Mouse (Mus musculus) embryonic facial prominence, embryonic 14.5 days (tissue): Measurements from ENCODE around the gene Fam19a5. TPM values are rescaled to one million over a fixed set of nuclear protein-coding genes. Genes with fewer than 3 reads are reported as not detected.

ENCODE experiments used
- ATAC-seq: fragments of 200-750 bp; cut with Nextera tagmentation; 2 replicates; pipeline ENCODE4 v1.8.0; 2017; ENCODE audit warnings: low read depth, moderate number of reproducible peaks, moderate TSS enrichment
- DNase-seq: peaks from one replicate; pipeline ENCODE4 v3.0.0-alpha.2; 2015; ENCODE audit warnings: low spot score
- H3K27ac ChIP-seq: fragments of 300-500 bp; sonication (generic); replicated peaks from 2 replicates; pipeline ENCODE4 v1.5.1; 2014; ENCODE audit warnings: low read depth, mild to moderate bottlenecking, low read length, moderate library complexity
- H3K27me3 ChIP-seq: fragments of 300-500 bp; sonication (generic); replicated peaks from 2 replicates; pipeline ENCODE4 v1.6.1; 2014; ENCODE audit warnings: low read length; ENCODE audit not compliant: control insufficient read depth, insufficient read depth
- H3K36me3 ChIP-seq: fragments of 300-500 bp; sonication (generic); 2 replicates; pipeline ENCODE4 v1.6.1; 2014; ENCODE audit warnings: low read length, mixed read lengths; ENCODE audit not compliant: control insufficient read depth, insufficient read depth
- H3K4me1 ChIP-seq: fragments of 300-500 bp; sonication (generic); 2 replicates; pipeline ENCODE4 v1.6.1; 2014; ENCODE audit warnings: antibody characterized with exemption, low read length; ENCODE audit not compliant: control insufficient read depth, insufficient read depth
- H3K4me2 ChIP-seq: fragments of 300-500 bp; sonication (generic); 2 replicates; pipeline ENCODE4 v1.6.1; 2014; ENCODE audit warnings: low read depth, mild to moderate bottlenecking, low read length, moderate library complexity, mixed read lengths
- H3K4me3 ChIP-seq: fragments of 300-500 bp; sonication (generic); 2 replicates; pipeline ENCODE4 v1.5.1; 2014; ENCODE audit warnings: low read depth, mild to moderate bottlenecking, low read length
- H3K9ac ChIP-seq: fragments of 300-500 bp; sonication (generic); 2 replicates; pipeline ENCODE4 v1.6.1; 2014; ENCODE audit warnings: low read depth, mild to moderate bottlenecking, low read length, moderate library complexity, mixed read lengths
- H3K9me3 ChIP-seq: fragments of 300-500 bp; sonication (generic); 2 replicates; pipeline ENCODE4 v1.6.1; 2016; ENCODE audit warnings: low read length; ENCODE audit not compliant: control insufficient read depth
- WGBS: fragments of 180-500 bp; shearing (Covaris S2); extraction: QIAGEN DNeasy Blood & Tissue Kit; methylation state at CpG from one replicate; pipeline ENCODE4 v1.1.7; 2014; 5-methylcytosine and 5-hydroxymethylcytosine counted together
- polyA plus RNA-seq: library from polyadenylated mRNA; unstranded; fragments of >200 nt; fragmentation: Nextera tagmentation; extraction: Ambion mirVana; gene quantifications from 2 replicates; pipeline ENCODE4 v1.2.1, GENCODE M21; 2014

Fam19a5 gene
- polyA plus RNA-seq, 1 experiment from 2014 or later: 4.7 TPM

DNA sequence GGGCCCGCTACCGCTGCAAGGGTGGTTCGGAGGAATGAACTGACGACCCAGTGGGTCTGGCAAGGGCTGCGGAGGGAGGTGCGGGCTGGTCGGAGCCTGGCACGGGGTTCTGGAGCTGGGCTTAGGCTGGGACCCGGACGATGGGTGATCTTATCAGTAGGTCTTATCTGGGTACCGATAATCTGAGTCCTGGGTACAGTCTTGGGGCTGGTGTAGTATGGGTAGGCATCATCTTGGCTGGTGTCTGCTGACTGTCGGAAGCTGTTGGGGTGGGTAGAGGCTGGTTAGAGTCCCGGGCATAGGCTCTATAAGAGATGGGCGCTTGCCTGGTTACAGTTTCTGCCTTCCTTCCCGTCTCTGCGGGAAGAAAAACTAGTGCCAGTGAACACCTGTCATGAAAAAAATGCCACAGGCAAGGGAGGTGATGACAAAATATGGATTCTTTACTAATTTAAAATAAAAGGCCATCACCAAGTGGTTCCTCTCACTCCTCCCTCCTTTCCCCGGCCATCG lies 1.1 kb downstream of the Fam19a5 start:
- Histone ChIP-seq H3K4me1 (no peaks in the 10 kb centered on the region), H3K27ac (no peak overlapping the region), H3K9me3 (no peaks in the 10 kb centered on the region), H3K27me3 (peaks cover 64% of the 10 kb centered on the region), H3K9ac (peak overlapping the region; percentile 65), H3K36me3 (no peaks in the 10 kb centered on the region), H3K4me2 (peak overlapping the region; percentile 98), H3K4me3 (peak overlapping the region; percentile 58)
- peak; percentile 20; the same call in 1 of the 2 replicates for ATAC-seq
- 10% methylated on average over 18 of the region's 18 CpGs for WGBS
- no peak for DNase-seq

DNA sequence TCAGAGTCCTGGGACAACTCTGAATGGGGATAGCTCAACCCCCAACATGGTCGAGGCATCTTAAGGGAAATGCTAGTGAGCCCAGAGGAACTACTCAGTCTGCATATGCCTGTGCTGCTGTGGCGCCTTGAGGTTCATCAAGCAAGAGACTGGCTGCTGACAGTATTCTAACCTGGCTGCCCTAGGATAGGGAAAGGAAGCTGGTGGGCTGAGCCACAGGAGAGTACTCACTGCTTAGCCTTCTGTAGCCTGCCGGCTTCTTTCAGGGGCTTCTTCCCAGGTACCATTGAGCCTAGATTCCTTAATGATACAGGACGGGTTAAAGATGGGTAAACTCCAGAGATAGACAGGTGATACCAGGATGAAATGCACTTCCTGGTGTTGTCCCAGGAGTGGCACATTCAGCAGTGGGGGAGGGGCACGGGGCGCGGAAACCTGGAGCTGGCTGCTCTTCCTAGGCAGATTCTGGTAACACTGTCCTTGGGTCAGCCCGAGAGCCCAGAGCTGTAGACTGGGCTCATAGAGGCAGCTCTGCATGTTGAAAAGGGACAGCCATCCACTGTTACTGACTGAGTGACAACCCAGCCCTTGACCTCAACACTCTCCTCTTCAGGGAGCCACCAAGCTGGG lies 1.7 kb downstream of the Fam19a5 start:
- ATAC-seq (no peak), DNase-seq (no peak)
- WGBS: 27% methylated on average over 7 of the region's 8 CpGs
- Histone ChIP-seq H3K4me3 (peak overlapping the region; percentile 58; the same call in 1 of the 2 replicates), H3K9me3 (no peaks in the 10 kb centered on the region), H3K27me3 (peaks cover 64% of the 10 kb centered on the region), H3K9ac (no peak overlapping the region), H3K27ac (no peak overlapping the region), H3K4me1 (no peaks in the 10 kb centered on the region), H3K36me3 (no peaks in the 10 kb centered on the region), H3K4me2 (peak overlapping the region; percentile 98; the same call in 1 of the 2 replicates)

DNA sequence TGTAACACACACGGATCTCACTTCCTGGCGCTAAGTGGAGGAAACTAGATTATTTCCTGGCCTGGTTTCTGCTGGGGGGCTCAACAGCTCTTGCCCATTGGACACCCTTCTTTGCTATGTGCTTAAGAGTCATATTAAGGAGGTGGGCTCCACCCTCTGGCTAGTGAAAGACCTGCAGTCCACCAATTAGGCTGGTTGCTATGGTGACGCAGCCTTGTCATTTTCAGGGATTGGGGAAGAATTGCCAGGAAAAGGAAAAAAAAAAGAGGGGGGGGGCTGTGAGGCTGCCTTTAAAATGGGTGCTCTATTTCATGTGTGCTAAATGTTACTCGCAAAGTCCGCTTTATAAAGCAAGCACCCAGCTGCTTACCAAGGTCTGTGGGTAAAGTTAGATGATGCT lies 2.9 kb downstream of the Fam19a5 start:
- H3K36me3 ChIP-seq: no peaks in the 10 kb centered on the region
- H3K4me2 ChIP-seq: no peak overlapping the region
- H3K4me1 ChIP-seq: no peaks in the 10 kb centered on the region
- DNase-seq (peak; percentile 79), ATAC-seq (no peak)
- H3K27me3 ChIP-seq: peaks cover 60% of the 10 kb centered on the region
- 46% methylated on average over 5 of the region's 5 CpGs for WGBS
- no peaks in the 10 kb centered on the region for H3K9me3 ChIP-seq
- no peak overlapping the region for H3K9ac ChIP-seq
- no peak overlapping the region for H3K27ac ChIP-seq
- H3K4me3 ChIP-seq: no peak overlapping the region

DNA sequence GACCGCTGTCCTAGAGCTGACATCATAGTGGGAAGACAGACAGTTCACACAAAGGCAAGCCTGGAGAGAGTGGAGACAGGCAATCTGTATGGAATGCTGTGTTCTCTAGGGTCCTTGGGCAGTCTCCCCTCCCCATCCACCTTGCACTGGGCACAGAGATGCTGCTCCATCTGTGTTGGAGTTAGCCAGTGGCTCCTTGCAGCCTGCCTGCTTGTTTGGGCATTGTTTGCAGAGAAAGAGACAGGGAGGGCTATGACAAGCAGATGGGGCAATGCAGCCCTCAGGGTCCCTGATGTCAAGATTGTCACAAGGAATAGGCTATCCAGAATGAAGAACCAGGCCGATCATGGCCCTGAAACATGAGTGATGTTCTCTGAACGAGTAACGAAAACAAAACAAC lies 5.6 kb downstream of the Fam19a5 start:
- Histone ChIP-seq H3K27ac (no peak overlapping the region), H3K9ac (no peak overlapping the region), H3K27me3 (peaks cover 36% of the 10 kb centered on the region), H3K4me1 (no peaks in the 10 kb centered on the region), H3K36me3 (no peaks in the 10 kb centered on the region), H3K4me2 (no peak overlapping the region), H3K9me3 (no peaks in the 10 kb centered on the region), H3K4me3 (no peak overlapping the region)
- 68% methylated on average over 4 of the region's 4 CpGs for WGBS
- no peak for ATAC-seq
- DNase-seq: no peak

DNA sequence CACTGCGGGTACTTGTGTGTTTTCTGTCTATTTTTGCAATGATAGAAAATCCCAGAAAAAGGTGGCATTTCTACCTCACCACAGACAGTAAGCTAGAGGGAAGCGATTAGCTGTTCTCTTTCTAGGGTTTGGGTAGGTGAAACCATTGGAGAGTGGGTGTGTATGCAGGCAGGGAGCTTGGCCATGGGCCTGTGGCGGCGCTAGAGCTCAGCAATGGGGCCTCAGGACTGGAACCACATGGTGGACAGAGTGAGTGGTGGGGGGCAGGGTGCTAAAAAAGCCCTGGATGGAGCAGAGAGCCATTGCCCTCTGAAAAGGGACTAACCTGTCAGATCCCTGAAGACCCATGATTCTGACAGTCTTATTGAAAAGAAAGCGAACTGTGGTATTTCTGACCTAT lies 6.7 kb downstream of the Fam19a5 start:
- H3K9me3 ChIP-seq: no peaks in the 10 kb centered on the region
- no peak for DNase-seq

DNA sequence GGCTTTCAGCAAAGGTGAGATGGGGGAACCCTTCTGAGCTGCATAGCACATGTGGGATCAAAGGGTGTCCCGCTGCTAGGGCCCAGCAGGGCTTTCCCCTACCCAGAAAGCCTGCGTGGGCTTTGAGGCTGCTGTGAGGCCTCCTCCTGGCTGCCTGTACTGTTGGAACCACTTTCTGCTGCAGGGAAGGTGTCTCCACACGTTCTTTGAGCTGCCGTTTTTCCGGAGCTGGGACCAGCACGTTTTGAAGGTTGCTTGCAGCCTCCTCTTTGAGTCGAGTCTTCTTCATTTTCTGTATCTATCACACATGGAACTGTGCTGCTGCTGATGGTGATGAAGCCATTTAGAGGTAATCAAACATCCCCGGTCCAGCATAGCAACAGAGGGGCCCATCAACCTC lies 7.5 kb downstream of the Fam19a5 start:
- no peak for ATAC-seq
- H3K27ac ChIP-seq: no peak overlapping the region
- 44% methylated on average over 8 of the region's 8 CpGs for WGBS

More for the DNA sequence above, 6.7 kb downstream of the Fam19a5 start:
- WGBS: 41% methylated on average over 5 of the region's 5 CpGs
- Histone ChIP-seq H3K27ac (no peak overlapping the region), H3K4me1 (no peaks in the 10 kb centered on the region), H3K27me3 (peaks cover 26% of the 10 kb centered on the region), H3K4me2 (no peak overlapping the region), H3K4me3 (no peak overlapping the region), H3K36me3 (no peaks in the 10 kb centered on the region), H3K9ac (no peak overlapping the region)
- no peak for ATAC-seq

DNA sequence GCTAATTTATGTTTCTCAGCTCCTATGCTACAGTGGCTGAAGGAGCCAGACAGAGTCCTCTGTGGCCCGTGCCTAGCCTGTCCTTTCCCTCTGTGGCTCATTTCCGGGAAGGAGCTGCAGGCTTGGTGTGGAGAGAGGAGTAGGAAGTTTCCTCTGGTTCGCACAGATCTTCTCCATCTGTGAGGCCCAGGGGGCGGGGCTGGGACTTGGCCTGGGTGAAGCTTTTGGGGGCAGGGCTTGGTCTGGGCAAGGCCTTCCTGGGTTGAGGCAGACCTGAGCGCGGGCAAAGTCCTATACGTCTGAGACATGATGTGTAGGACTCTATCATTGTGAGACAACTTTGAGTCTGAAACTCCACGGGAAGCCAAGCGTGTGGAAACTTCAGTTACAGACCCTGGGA lies 11.7 kb downstream of the Fam19a5 start:
- H3K4me3 ChIP-seq: no peak overlapping the region
- no peak overlapping the region for H3K4me2 ChIP-seq
- no peaks in the 10 kb centered on the region; the same call in 1 of the 2 replicates for H3K27me3 ChIP-seq
- WGBS: 74% methylated on average over 9 of the region's 9 CpGs
- H3K36me3 ChIP-seq: no peaks in the 10 kb centered on the region
- H3K4me1 ChIP-seq: no peaks in the 10 kb centered on the region
- no peak for ATAC-seq
- no peak for DNase-seq
- no peak overlapping the region for H3K9ac ChIP-seq
- no peak overlapping the region for H3K27ac ChIP-seq
- H3K9me3 ChIP-seq: no peaks in the 10 kb centered on the region

More for the DNA sequence above, 7.5 kb downstream of the Fam19a5 start:
- Histone ChIP-seq H3K9me3 (no peaks in the 10 kb centered on the region), H3K36me3 (no peaks in the 10 kb centered on the region), H3K4me3 (no peak overlapping the region), H3K9ac (no peak overlapping the region), H3K4me2 (no peak overlapping the region), H3K4me1 (no peaks in the 10 kb centered on the region), H3K27me3 (peaks cover 18% of the 10 kb centered on the region)
- DNase-seq: no peak

DNA sequence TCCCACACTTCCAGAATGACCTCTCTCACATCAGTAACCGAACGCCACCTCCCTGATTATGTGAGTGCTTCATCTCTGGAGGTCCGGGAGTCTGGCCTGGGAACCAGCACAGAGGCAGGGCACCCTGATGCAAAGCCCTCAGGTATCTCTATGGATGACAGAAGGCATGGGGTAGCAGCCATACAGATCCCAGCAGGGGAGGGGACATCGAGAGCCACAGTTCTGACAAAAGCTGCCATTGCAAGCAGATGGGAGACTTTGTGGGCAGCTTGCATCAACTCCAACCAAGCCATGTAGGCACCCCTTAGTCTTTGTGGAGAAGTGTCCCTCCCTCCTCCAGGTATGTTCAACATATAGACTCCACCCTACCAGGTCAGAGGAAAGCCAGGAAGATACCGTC lies 20.2 kb downstream of the Fam19a5 start:
- Histone ChIP-seq H3K9me3 (no peaks in the 10 kb centered on the region), H3K4me2 (no peak overlapping the region), H3K27me3 (no peaks in the 10 kb centered on the region), H3K27ac (no peak overlapping the region), H3K9ac (no peak overlapping the region), H3K4me1 (no peaks in the 10 kb centered on the region), H3K36me3 (no peaks in the 10 kb centered on the region), H3K4me3 (no peak overlapping the region)
- DNase-seq (no peak), ATAC-seq (no peak)
- 85% methylated on average over 5 of the region's 5 CpGs for WGBS
